Mouse (Mus musculus): ENCODE results near the gene Psmc2.

The Psmc2 gene

GRCm38 (mm10) chr5:21785053-21785452, at the start of gene Psmc2, which contains the start of gene Dnajc2:
Gene Psmc2, plus strand, starts transcription at chr5:21785283.
Gene Dnajc2, minus strand, starts transcription at chr5:21785251.
- DNase-seq (ENCODE audit: low read depth), result peak; percentile 93

GRCm38 (mm10) chr5:21735584-21735983, 49.5 kb upstream of the Psmc2 start:
- peak; percentile 90 for DNase-seq (ENCODE audit: low read depth)

- peak; percentile 20 for DNase-seq (ENCODE audit: low read depth)
These were observed 49.0 kb upstream of the Psmc2 start for GRCm38 (mm10) chr5:21736046-21736445.

GRCm38 (mm10) chr5:21736956-21737585, 48.0 kb upstream of the Psmc2 start, which contains the start of gene Pmpcb:
Gene Pmpcb, plus strand, starts transcription at chr5:21737141.
- DNase-seq (ENCODE audit: low read depth), result peak; percentile 88

- DNase-seq (ENCODE audit: low read depth), result peak; percentile 32
These were observed 47.5 kb upstream of the Psmc2 start for GRCm38 (mm10) chr5:21737620-21738019.

- no peak for DNase-seq (ENCODE audit: low read depth)
These were observed 46.0 kb upstream of the Psmc2 start for GRCm38 (mm10) chr5:21739120-21739519.

- DNase-seq (ENCODE audit: low read depth), result no peak
These were observed 45.2 kb upstream of the Psmc2 start for GRCm38 (mm10) chr5:21739881-21740280.

GRCm38 (mm10) chr5:21743606-21744005, 41.5 kb upstream of the Psmc2 start:
- DNase-seq (ENCODE audit: low read depth), result no peak

- DNase-seq (ENCODE audit: low read depth), result no peak
These were observed 40.4 kb upstream of the Psmc2 start for GRCm38 (mm10) chr5:21744651-21745050.

- DNase-seq (ENCODE audit: low read depth), result no peak
These were observed 39.1 kb upstream of the Psmc2 start for GRCm38 (mm10) chr5:21745966-21746365.

- no peak for DNase-seq (ENCODE audit: low read depth)
These were observed 16.6 kb upstream of the Psmc2 start for GRCm38 (mm10) chr5:21768506-21768905.

- no peak for DNase-seq (ENCODE audit: low read depth)
These were observed 15.2 kb upstream of the Psmc2 start for GRCm38 (mm10) chr5:21769841-21770240.

GRCm38 (mm10) chr5:21776491-21776890, 8.6 kb upstream of the Psmc2 start:
- DNase-seq (ENCODE audit: low read depth), result no peak

- DNase-seq (ENCODE audit: low read depth), result peak; percentile 63
These were observed 676 bp upstream of the Psmc2 start for GRCm38 (mm10) chr5:21784161-21785052.

GRCm38 (mm10) chr5:21785776-21786175, 693 bp downstream of the Psmc2 start:
- peak; percentile 67 for DNase-seq (ENCODE audit: low read depth)

- peak; percentile 94 for DNase-seq (ENCODE audit: low read depth)
These were observed 1.4 kb downstream of the Psmc2 start for GRCm38 (mm10) chr5:21786258-21787185.

- no peak for DNase-seq (ENCODE audit: low read depth)
These were observed 2.4 kb downstream of the Psmc2 start for GRCm38 (mm10) chr5:21787186-21788105.

- no peak for DNase-seq (ENCODE audit: low read depth)
These were observed 4.0 kb downstream of the Psmc2 start for GRCm38 (mm10) chr5:21789061-21789460.

GRCm38 (mm10) chr5:21792166-21792565, 7.1 kb downstream of the Psmc2 start:
- DNase-seq (ENCODE audit: low read depth), result no peak

GRCm38 (mm10) chr5:21802907-21803306, 17.8 kb downstream of the Psmc2 start:
- no peak for DNase-seq (ENCODE audit: low read depth)

GRCm38 (mm10) chr5:21803691-21804188, 18.7 kb downstream of the Psmc2 start:
- no peak for DNase-seq (ENCODE audit: low read depth)
